Mouse (Mus musculus) bone marrow macrophage, adult 2 months (primary cell): ENCODE results near the gene Aasdh.

Experiments
- CTCF ChIP-seq: IDR thresholded peaks from 2 replicates; pipeline ENCODE4 v1.5.1; 2012; ENCODE audit warnings: low read depth, mild to moderate bottlenecking, low read length, moderate library complexity
- POLR2A ChIP-seq: IDR thresholded peaks from 2 replicates; pipeline ENCODE4 v1.6.1; 2012; ENCODE audit warnings: mild to moderate bottlenecking, low read depth, low read length, borderline replicate concordance

GRCm38 (mm10) chr5:76906155-76906499, 813 bp upstream of the Aasdh start:
- TF ChIP-seq CTCF (no peak), POLR2A (no peak)
